Mouse (Mus musculus) megakaryocyte, embryonic 14.5 days (primary cell): ENCODE measurements at regions not wholly inside any gene's neighbourhood (a gene's known extent, or its start where the extent isn't known, plus 50 kb on each side); places are given as distances from the start of the nearest gene placed in this dataset.

ENCODE experiments used
- FLI1 ChIP-seq: IDR thresholded peaks from 2 replicates; pipeline ENCODE4 v1.6.1; 2012; ENCODE audit warnings: low read length, inconsistent platforms, mixed read lengths
- GATA1 ChIP-seq: IDR thresholded peaks from 3 replicates; pipeline ENCODE4 v1.6.1; 2012; ENCODE audit warnings: mixed read lengths, low read length, inconsistent platforms, borderline replicate concordance

- TF ChIP-seq GATA1 = no peak
- TF ChIP-seq FLI1 = no peak
Observed at GRCm38 (mm10) chr1:186907409-186908170, 59.6 kb upstream of the D1Pas1 start.
